Mouse (Mus musculus): Measurements from ENCODE around the gene Dhx9.

DNA sequence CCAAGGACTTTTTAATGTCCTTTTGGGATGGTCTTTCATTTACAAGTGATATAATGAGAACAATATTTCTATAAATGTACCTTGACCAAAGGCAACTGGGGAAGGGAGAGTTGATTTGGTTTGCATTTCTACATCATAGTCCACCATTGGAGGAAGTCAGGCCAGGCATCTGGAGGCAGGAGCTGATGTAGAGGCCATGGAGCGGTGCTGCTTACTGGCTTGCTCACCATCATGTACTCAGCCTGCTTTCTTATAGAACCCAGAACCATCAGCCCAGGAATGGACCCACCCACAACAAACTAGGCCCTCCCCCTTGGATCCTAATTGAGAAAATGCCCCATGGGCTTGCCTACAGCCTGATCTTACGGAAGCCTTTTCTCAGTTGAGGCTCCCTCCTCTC lies 55.1 kb downstream of the Dhx9 start:
- TF ChIP-seq CTCF (IDR thresholded peaks at IDR 0.05; ENCODE audit: low read depth) = no peak
- no peak for TF ChIP-seq EP300 (optimal IDR thresholded peaks at IDR 0.05)

All from stomach, postnatal 0 days (tissue).